Mouse (Mus musculus): ENCODE measurements around the gene Txndc2. TPM values are rescaled to one million over a fixed set of nuclear protein-coding genes. Genes with fewer than 3 reads are reported as not detected.

The Txndc2 gene
- total and polyA plus RNA-seq, 3 experiments: 0.22 TPM; not detected in 2

- ATAC-seq (ENCODE audit: extremely low read depth, insufficient number of reproducible peaks, low FRiP score, poor library complexity, severe bottlenecking) (no peak), DNase-seq (ENCODE audit: low spot score) (no peak)
- H3K4me1 ChIP-seq (ENCODE audit: insufficient read depth, low read depth, low read length): no peaks in the 10 kb centered on the region
- TF ChIP-seq TAL1 (conservative IDR thresholded peaks at IDR 0.05; ENCODE audit: low read depth, low read length) (no peak), GATA2 (IDR thresholded peaks at IDR 0.05; ENCODE audit: borderline replicate concordance, low read depth, low read length) (no peak), GATA1 (IDR thresholded peaks at IDR 0.05; ENCODE audit: borderline replicate concordance, low read length) (no peak), POLR2AphosphoS5 (IDR thresholded peaks at IDR 0.05; ENCODE audit: insufficient replicate concordance, low read depth, low read length) (no peak), CTCF (IDR thresholded peaks at IDR 0.05; ENCODE audit: low read depth, low read length) (no peak)
- H3K9me3 ChIP-seq (replicated peaks): no peaks in the 10 kb centered on the region
- H3K27me3 ChIP-seq (ENCODE audit: insufficient read depth, low read length): peaks cover 8% of the 10 kb centered on the region; the same call in 1 of the 2 replicates
- H3K4me3 ChIP-seq (ENCODE audit: low read depth, low read length): no peak overlapping the region
- no peaks in the 10 kb centered on the region for H3K36me3 ChIP-seq (replicated peaks)
These were observed 15.7 kb downstream of the Txndc2 start for GRCm38 (mm10) chr17:65626301-65626700.

- no peak for TF ChIP-seq GATA1 (IDR thresholded peaks at IDR 0.05; ENCODE audit: borderline replicate concordance, low read length)
- no peak for TF ChIP-seq POLR2AphosphoS5 (IDR thresholded peaks at IDR 0.05; ENCODE audit: insufficient replicate concordance, low read depth, low read length)
- no peak for TF ChIP-seq GATA2 (IDR thresholded peaks at IDR 0.05; ENCODE audit: borderline replicate concordance, low read depth, low read length)
- TF ChIP-seq TAL1 (conservative IDR thresholded peaks at IDR 0.05; ENCODE audit: low read depth, low read length): no peak
- TF ChIP-seq CTCF (IDR thresholded peaks at IDR 0.05; ENCODE audit: low read depth, low read length): no peak
- Histone ChIP-seq H3K27me3 (ENCODE audit: insufficient read depth, low read length) (peaks cover 8% of the 10 kb centered on the region; the same call in 1 of the 2 replicates), H3K9me3 (replicated peaks) (no peaks in the 10 kb centered on the region), H3K36me3 (replicated peaks) (no peaks in the 10 kb centered on the region), H3K4me1 (ENCODE audit: insufficient read depth, low read depth, low read length) (no peaks in the 10 kb centered on the region), H3K4me3 (ENCODE audit: low read depth, low read length) (no peak overlapping the region)
- ATAC-seq (ENCODE audit: extremely low read depth, insufficient number of reproducible peaks, low FRiP score, poor library complexity, severe bottlenecking) (no peak), DNase-seq (ENCODE audit: low spot score) (no peak)
These were observed 16.4 kb downstream of the Txndc2 start for GRCm38 (mm10) chr17:65625563-65625962.

GRCm38 (mm10) chr17:65623130-65623529 is 18.8 kb downstream of the Txndc2 start:
- TF ChIP-seq CTCF (IDR thresholded peaks at IDR 0.05; ENCODE audit: low read depth, low read length) (no peak), TAL1 (conservative IDR thresholded peaks at IDR 0.05; ENCODE audit: low read depth, low read length) (no peak), GATA1 (IDR thresholded peaks at IDR 0.05; ENCODE audit: borderline replicate concordance, low read length) (no peak), GATA2 (IDR thresholded peaks at IDR 0.05; ENCODE audit: borderline replicate concordance, low read depth, low read length) (no peak), POLR2AphosphoS5 (IDR thresholded peaks at IDR 0.05; ENCODE audit: insufficient replicate concordance, low read depth, low read length) (no peak)
- Histone ChIP-seq H3K4me3 (ENCODE audit: low read depth, low read length) (no peak overlapping the region), H3K36me3 (replicated peaks) (no peaks in the 10 kb centered on the region), H3K9me3 (replicated peaks) (no peaks in the 10 kb centered on the region), H3K27me3 (ENCODE audit: insufficient read depth, low read length) (peaks cover 8% of the 10 kb centered on the region; the same call in 1 of the 2 replicates), H3K4me1 (ENCODE audit: insufficient read depth, low read depth, low read length) (no peaks in the 10 kb centered on the region)
- DNase-seq (ENCODE audit: low spot score) (no peak), ATAC-seq (ENCODE audit: extremely low read depth, insufficient number of reproducible peaks, low FRiP score, poor library complexity, severe bottlenecking) (no peak)

GRCm38 (mm10) chr17:65618431-65618830 is 23.5 kb downstream of the Txndc2 start:
- Histone ChIP-seq H3K9me3 (replicated peaks) (no peaks in the 10 kb centered on the region), H3K4me1 (ENCODE audit: insufficient read depth, low read depth, low read length) (peaks cover 16% of the 10 kb centered on the region), H3K4me3 (ENCODE audit: low read depth, low read length) (no peak overlapping the region), H3K27me3 (ENCODE audit: insufficient read depth, low read length) (peaks cover 4% of the 10 kb centered on the region; the same call in 1 of the 2 replicates), H3K36me3 (replicated peaks) (no peaks in the 10 kb centered on the region)
- TF ChIP-seq TAL1 (conservative IDR thresholded peaks at IDR 0.05; ENCODE audit: low read depth, low read length) (no peak), POLR2AphosphoS5 (IDR thresholded peaks at IDR 0.05; ENCODE audit: insufficient replicate concordance, low read depth, low read length) (no peak), GATA1 (IDR thresholded peaks at IDR 0.05; ENCODE audit: borderline replicate concordance, low read length) (no peak), CTCF (IDR thresholded peaks at IDR 0.05; ENCODE audit: low read depth, low read length) (no peak), GATA2 (IDR thresholded peaks at IDR 0.05; ENCODE audit: borderline replicate concordance, low read depth, low read length) (no peak)
- DNase-seq (ENCODE audit: low spot score): no peak
- no peak for ATAC-seq (ENCODE audit: extremely low read depth, insufficient number of reproducible peaks, low FRiP score, poor library complexity, severe bottlenecking)

GRCm38 (mm10) chr17:65615678-65616077 is 26.3 kb downstream of the Txndc2 start:
- ATAC-seq (ENCODE audit: extremely low read depth, insufficient number of reproducible peaks, low FRiP score, poor library complexity, severe bottlenecking): no peak
- Histone ChIP-seq H3K36me3 (replicated peaks) (no peaks in the 10 kb centered on the region), H3K4me1 (ENCODE audit: insufficient read depth, low read depth, low read length) (peaks cover 23% of the 10 kb centered on the region), H3K4me3 (ENCODE audit: low read depth, low read length) (no peak overlapping the region), H3K27me3 (ENCODE audit: insufficient read depth, low read length) (peaks cover 4% of the 10 kb centered on the region; the same call in 1 of the 2 replicates), H3K9me3 (replicated peaks) (no peaks in the 10 kb centered on the region)
- TF ChIP-seq GATA2 (IDR thresholded peaks at IDR 0.05; ENCODE audit: borderline replicate concordance, low read depth, low read length) (no peak), POLR2AphosphoS5 (IDR thresholded peaks at IDR 0.05; ENCODE audit: insufficient replicate concordance, low read depth, low read length) (no peak), GATA1 (IDR thresholded peaks at IDR 0.05; ENCODE audit: borderline replicate concordance, low read length) (no peak), TAL1 (conservative IDR thresholded peaks at IDR 0.05; ENCODE audit: low read depth, low read length) (no peak), CTCF (IDR thresholded peaks at IDR 0.05; ENCODE audit: low read depth, low read length) (no peak)
- DNase-seq (ENCODE audit: low spot score): no peak

GRCm38 (mm10) chr17:65614431-65614830 is 27.5 kb downstream of the Txndc2 start:
- H3K4me3 ChIP-seq (ENCODE audit: low read depth, low read length): peak overlapping the region; percentile 97
- H3K27me3 ChIP-seq (ENCODE audit: insufficient read depth, low read length): no peaks in the 10 kb centered on the region
- H3K9me3 ChIP-seq (replicated peaks): no peaks in the 10 kb centered on the region
- ATAC-seq (ENCODE audit: extremely low read depth, insufficient number of reproducible peaks, low FRiP score, poor library complexity, severe bottlenecking): no peak
- DNase-seq (ENCODE audit: low spot score): no peak
- peaks cover 31% of the 10 kb centered on the region for H3K4me1 ChIP-seq (ENCODE audit: insufficient read depth, low read depth, low read length)
- no peak for TF ChIP-seq POLR2AphosphoS5 (IDR thresholded peaks at IDR 0.05; ENCODE audit: insufficient replicate concordance, low read depth, low read length)
- no peak for TF ChIP-seq TAL1 (conservative IDR thresholded peaks at IDR 0.05; ENCODE audit: low read depth, low read length)
- no peak for TF ChIP-seq GATA1 (IDR thresholded peaks at IDR 0.05; ENCODE audit: borderline replicate concordance, low read length)
- no peak for TF ChIP-seq GATA2 (IDR thresholded peaks at IDR 0.05; ENCODE audit: borderline replicate concordance, low read depth, low read length)
- TF ChIP-seq CTCF (IDR thresholded peaks at IDR 0.05; ENCODE audit: low read depth, low read length): no peak
- H3K36me3 ChIP-seq (replicated peaks): peaks cover 8% of the 10 kb centered on the region

Measured in G1E (cell line).